Mouse (Mus musculus) hindbrain, embryonic 15.5 days (tissue): ENCODE results near the gene Faap20. TPM values are rescaled to one million over a fixed set of nuclear protein-coding genes. Genes with fewer than 3 reads are reported as not detected.

Source experiments
- ATAC-seq: fragments of 200-750 bp; cut with Nextera tagmentation; 2 replicates; pipeline ENCODE4 v1.8.0; 2017; ENCODE audit warnings: low read depth, moderate number of reproducible peaks, moderate TSS enrichment; ENCODE audit not compliant: low FRiP score
- H3K27ac ChIP-seq: fragments of 300-500 bp; sonication (generic); replicated peaks from 2 replicates; pipeline ENCODE4 v1.5.1; 2015; ENCODE audit warnings: mild to moderate bottlenecking, inconsistent platforms
- H3K27me3 ChIP-seq: fragments of 300-500 bp; sonication (generic); 2 replicates; pipeline ENCODE4 v1.6.1; 2015; ENCODE audit warnings: control low read depth, inconsistent platforms
- H3K36me3 ChIP-seq: fragments of 300-500 bp; sonication (generic); 2 replicates; pipeline ENCODE4 v1.6.1; 2015; ENCODE audit warnings: control low read depth, inconsistent platforms
- H3K4me1 ChIP-seq: fragments of 300-500 bp; sonication (generic); replicated peaks from 2 replicates; pipeline ENCODE4 v1.6.1; 2015; ENCODE audit warnings: control low read depth, inconsistent platforms
- H3K4me2 ChIP-seq: fragments of 300-500 bp; sonication (generic); 2 replicates; pipeline ENCODE4 v1.6.1; 2015; ENCODE audit warnings: moderate library complexity, mild to moderate bottlenecking, inconsistent platforms
- H3K4me3 ChIP-seq: fragments of 300-500 bp; sonication (generic); 2 replicates; pipeline ENCODE4 v1.5.1; 2015; ENCODE audit warnings: mild to moderate bottlenecking, inconsistent platforms
- H3K9ac ChIP-seq: fragments of 300-500 bp; sonication (generic); 2 replicates; pipeline ENCODE4 v1.6.1; 2015; ENCODE audit warnings: inconsistent platforms
- H3K9me3 ChIP-seq: fragments of 300-500 bp; sonication (generic); 2 replicates; pipeline ENCODE4 v1.6.1; 2016; ENCODE audit warnings: control low read depth, inconsistent platforms
- WGBS: fragments of 180-500 bp; shearing (Covaris S2); methylation state at CpG from one replicate; pipeline ENCODE4 v1.1.7; 2015; 5-methylcytosine and 5-hydroxymethylcytosine counted together
- polyA plus RNA-seq: library from polyadenylated mRNA; unstranded; fragments of >200 nt; fragmentation: Nextera tagmentation; extraction: Ambion mirVana; gene quantifications from 2 replicates; pipeline ENCODE4 v1.2.1, GENCODE M21; 2015

Faap20 gene
- polyA plus RNA-seq: 73.8 and 75.7 TPM in 2 replicates

DNA sequence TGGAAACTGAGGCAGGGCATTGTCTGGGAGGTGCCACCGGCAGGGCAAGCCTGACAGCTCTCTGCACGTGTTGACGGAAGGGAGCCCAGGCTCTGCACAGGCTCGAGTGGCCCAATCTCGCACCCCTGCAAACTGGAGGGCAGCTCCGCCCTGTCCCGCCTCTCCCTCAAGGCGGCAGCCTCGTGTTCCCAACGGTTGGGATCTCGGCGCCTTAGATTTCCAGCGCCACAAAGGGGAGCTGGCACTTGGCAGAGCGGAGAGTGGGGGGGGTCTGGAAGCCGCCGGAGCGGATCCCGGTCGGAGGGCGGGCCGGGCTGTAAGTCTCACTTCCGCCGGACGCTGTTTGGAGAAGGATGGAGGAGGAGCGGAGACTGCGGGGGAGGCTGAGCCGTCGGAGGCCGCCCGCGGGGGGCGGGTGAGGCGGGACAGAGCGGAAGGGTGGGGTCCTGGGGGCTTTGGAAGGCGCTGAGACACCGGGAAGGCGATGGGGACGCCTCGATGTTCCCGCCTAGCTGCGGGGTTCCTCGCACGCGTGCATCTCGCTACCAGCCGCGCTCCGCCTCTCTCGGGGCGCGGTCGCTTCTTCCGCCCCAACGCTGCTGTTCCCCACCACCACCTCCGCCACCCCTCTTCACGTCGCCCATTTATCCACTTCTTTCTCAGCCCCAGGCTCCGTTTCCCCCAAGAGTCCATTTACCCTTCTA is at the start of gene Faap20:
TSS of gene Faap20 (plus strand) at position 155 of the 704 bp plus-strand sequence.
- H3K4me1 ChIP-seq: peaks cover 48% of the 10 kb centered on the region
- peak within 1 kb of the TSS; percentile 75 for H3K9ac ChIP-seq
- peak within 1 kb of the TSS; percentile 85 for H3K4me2 ChIP-seq
- peak within 1 kb of the TSS; percentile 58 for H3K4me3 ChIP-seq
- 0% methylated on average over 40 of the region's 58 CpGs for WGBS
- H3K9me3 ChIP-seq: no peaks in the 10 kb centered on the region
- no peaks in the 10 kb centered on the region for H3K27me3 ChIP-seq
- H3K27ac ChIP-seq: peak within 1 kb of the TSS; percentile 99
- no peaks in the 10 kb centered on the region for H3K36me3 ChIP-seq
- peak; percentile 89 for ATAC-seq

DNA sequence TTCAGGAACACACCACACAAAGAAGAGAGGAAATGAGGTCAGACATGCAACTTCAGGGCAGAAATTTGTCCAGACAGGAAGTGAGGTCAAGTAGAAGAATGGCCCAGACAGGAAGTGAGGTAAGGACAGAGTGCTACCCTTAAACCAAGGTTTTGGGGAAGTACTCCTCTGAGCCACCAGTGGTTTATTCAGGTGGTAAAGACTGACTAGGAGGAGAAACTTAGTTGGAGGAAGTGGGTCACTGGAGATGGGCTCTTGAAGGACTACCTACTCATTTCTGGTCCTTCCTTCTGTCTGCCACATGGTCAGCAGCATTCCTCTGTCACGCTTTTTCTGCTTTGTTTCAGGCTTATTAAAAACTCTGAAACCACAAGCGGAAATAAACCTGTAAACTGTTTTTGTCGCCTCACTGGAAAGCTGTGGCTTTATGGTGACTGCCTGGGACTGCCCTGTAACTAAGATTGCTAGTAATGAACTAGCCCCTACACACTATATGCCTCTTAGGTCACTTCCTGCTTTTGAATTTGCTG is 48.7 kb upstream of the Faap20 start:
- H3K4me3 ChIP-seq: no peak overlapping the region
- H3K9me3 ChIP-seq: no peaks in the 10 kb centered on the region
- no peaks in the 10 kb centered on the region for H3K27me3 ChIP-seq
- H3K9ac ChIP-seq: no peak overlapping the region
- 88% methylated on average over 3 of the region's 3 CpGs for WGBS
- no peak for ATAC-seq
- H3K4me2 ChIP-seq: no peak overlapping the region
- H3K4me1 ChIP-seq: peaks cover 72% of the 10 kb centered on the region
- 0 out of 2 replicates have a peak overlapping the region, but pooled peaks have one; percentile 1 for H3K27ac ChIP-seq
- no peaks in the 10 kb centered on the region for H3K36me3 ChIP-seq

- H3K36me3 ChIP-seq: no peaks in the 10 kb centered on the region
- peaks cover 70% of the 10 kb centered on the region for H3K4me1 ChIP-seq
- H3K27me3 ChIP-seq: no peaks in the 10 kb centered on the region
- H3K4me2 ChIP-seq: no peak overlapping the region
- no peak for ATAC-seq
- H3K27ac ChIP-seq: no peak overlapping the region
- H3K9me3 ChIP-seq: no peaks in the 10 kb centered on the region
- WGBS: 89% methylated on average over 7 of the region's 7 CpGs
- H3K4me3 ChIP-seq: no peak overlapping the region
- no peak overlapping the region for H3K9ac ChIP-seq
These were observed 47.8 kb upstream of the Faap20 start for GRCm38 (mm10) chr4:155201764-155202163.

- no peaks in the 10 kb centered on the region for H3K27me3 ChIP-seq
- no peak overlapping the region for H3K9ac ChIP-seq
- no peak overlapping the region for H3K4me3 ChIP-seq
- 56% methylated on average over 6 of the region's 6 CpGs for WGBS
- no peak overlapping the region for H3K27ac ChIP-seq
- H3K9me3 ChIP-seq: no peaks in the 10 kb centered on the region
- no peaks in the 10 kb centered on the region for H3K36me3 ChIP-seq
- ATAC-seq: no peak
- H3K4me1 ChIP-seq: peaks cover 68% of the 10 kb centered on the region
- H3K4me2 ChIP-seq: no peak overlapping the region
These were observed 43.7 kb upstream of the Faap20 start for GRCm38 (mm10) chr4:155205919-155206318.

DNA sequence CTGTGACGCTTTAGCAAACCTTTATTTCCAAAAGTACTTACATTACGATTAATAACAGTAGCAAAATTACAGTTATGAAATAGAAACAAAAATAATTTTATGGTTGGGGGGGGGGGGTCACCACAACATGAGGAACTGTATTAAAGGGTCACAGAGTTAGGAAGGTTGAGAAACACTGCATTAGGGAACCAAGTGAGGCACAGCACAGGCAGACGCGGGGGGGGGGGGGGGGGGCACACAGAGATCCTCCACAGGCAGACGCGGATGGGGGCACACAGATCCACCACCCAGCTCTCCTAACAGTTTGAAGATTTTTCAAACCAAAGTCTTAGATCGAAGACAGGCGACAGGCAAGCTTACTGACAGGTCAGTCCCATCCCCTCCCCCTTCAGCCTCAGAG is 43.1 kb upstream of the Faap20 start:
- H3K9me3 ChIP-seq: no peaks in the 10 kb centered on the region
- no peaks in the 10 kb centered on the region for H3K36me3 ChIP-seq
- no peak overlapping the region for H3K4me3 ChIP-seq
- no peak overlapping the region for H3K9ac ChIP-seq
- H3K4me2 ChIP-seq: no peak overlapping the region
- no peaks in the 10 kb centered on the region for H3K27me3 ChIP-seq
- no peak for ATAC-seq
- 84% methylated on average over 7 of the region's 8 CpGs for WGBS
- H3K27ac ChIP-seq: no peak overlapping the region
- H3K4me1 ChIP-seq: peaks cover 65% of the 10 kb centered on the region

DNA sequence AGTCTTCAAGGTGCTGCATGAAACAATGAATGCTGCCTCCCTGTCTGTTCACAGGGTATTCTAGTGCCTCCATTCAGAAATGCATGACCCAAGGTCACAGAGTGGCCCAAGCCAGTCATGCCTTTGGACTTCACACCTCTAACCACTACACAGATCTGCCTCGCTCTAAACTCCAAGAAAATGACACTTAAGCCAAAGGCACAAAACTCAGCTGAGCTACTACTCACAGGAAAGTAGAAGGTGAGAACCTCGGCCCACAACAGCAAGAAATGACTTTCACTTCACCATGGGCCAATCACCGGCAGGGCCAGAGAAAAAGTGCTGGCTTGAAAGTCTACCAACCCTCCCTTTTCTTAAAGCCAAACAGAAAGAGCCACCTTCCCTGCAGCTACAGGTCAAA is 41.8 kb upstream of the Faap20 start:
- no peak for ATAC-seq
- Histone ChIP-seq H3K4me3 (no peak overlapping the region), H3K4me2 (no peak overlapping the region; the same call in 1 of the 2 replicates), H3K4me1 (peaks cover 66% of the 10 kb centered on the region), H3K27ac (no peak overlapping the region; the same call in 1 of the 2 replicates), H3K27me3 (no peaks in the 10 kb centered on the region), H3K9ac (no peak overlapping the region), H3K9me3 (no peaks in the 10 kb centered on the region), H3K36me3 (no peaks in the 10 kb centered on the region)
- 56% methylated on average over 3 of the region's 3 CpGs for WGBS

DNA sequence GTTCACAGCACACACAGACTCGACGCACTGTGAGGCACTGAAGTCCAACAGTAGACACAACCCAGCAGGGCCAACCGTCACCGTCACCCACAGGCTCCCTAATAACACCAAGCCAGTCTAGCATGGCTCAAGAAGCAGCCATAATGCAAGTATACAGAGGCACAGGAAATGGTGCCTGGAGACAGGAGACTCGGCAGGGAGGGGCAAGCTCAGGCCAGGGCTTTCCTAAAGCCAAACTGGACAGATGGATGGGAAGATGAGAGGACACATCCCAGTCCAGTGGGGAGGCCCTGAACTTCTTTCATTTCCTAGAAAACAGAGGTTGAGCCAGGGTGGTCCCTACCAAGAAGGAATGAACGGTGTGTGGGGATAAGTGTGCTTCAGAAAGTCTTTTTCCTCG is 41.0 kb upstream of the Faap20 start:
- WGBS: 43% methylated on average over 7 of the region's 7 CpGs
- Histone ChIP-seq H3K9me3 (no peaks in the 10 kb centered on the region), H3K36me3 (no peaks in the 10 kb centered on the region), H3K27me3 (no peaks in the 10 kb centered on the region), H3K9ac (no peak overlapping the region), H3K27ac (no peak overlapping the region), H3K4me2 (no peak overlapping the region), H3K4me1 (peaks cover 68% of the 10 kb centered on the region), H3K4me3 (no peak overlapping the region)
- no peak for ATAC-seq

- Histone ChIP-seq H3K27ac (no peak overlapping the region), H3K9me3 (no peaks in the 10 kb centered on the region), H3K9ac (no peak overlapping the region), H3K4me3 (no peak overlapping the region), H3K4me2 (no peak overlapping the region), H3K4me1 (peaks cover 72% of the 10 kb centered on the region), H3K27me3 (no peaks in the 10 kb centered on the region), H3K36me3 (no peaks in the 10 kb centered on the region)
- no peak for ATAC-seq
These were observed 40.5 kb upstream of the Faap20 start for GRCm38 (mm10) chr4:155209079-155209478.

- H3K36me3 ChIP-seq: no peaks in the 10 kb centered on the region
- H3K27me3 ChIP-seq: no peaks in the 10 kb centered on the region
- no peak overlapping the region for H3K9ac ChIP-seq
- peaks cover 76% of the 10 kb centered on the region for H3K4me1 ChIP-seq
- H3K4me2 ChIP-seq: no peak overlapping the region
- ATAC-seq: no peak
- H3K27ac ChIP-seq: no peak overlapping the region
- WGBS: 90% methylated on average over 5 of the region's 5 CpGs
- H3K4me3 ChIP-seq: no peak overlapping the region
- H3K9me3 ChIP-seq: no peaks in the 10 kb centered on the region
These were observed 40.1 kb upstream of the Faap20 start for GRCm38 (mm10) chr4:155209494-155209893.

DNA sequence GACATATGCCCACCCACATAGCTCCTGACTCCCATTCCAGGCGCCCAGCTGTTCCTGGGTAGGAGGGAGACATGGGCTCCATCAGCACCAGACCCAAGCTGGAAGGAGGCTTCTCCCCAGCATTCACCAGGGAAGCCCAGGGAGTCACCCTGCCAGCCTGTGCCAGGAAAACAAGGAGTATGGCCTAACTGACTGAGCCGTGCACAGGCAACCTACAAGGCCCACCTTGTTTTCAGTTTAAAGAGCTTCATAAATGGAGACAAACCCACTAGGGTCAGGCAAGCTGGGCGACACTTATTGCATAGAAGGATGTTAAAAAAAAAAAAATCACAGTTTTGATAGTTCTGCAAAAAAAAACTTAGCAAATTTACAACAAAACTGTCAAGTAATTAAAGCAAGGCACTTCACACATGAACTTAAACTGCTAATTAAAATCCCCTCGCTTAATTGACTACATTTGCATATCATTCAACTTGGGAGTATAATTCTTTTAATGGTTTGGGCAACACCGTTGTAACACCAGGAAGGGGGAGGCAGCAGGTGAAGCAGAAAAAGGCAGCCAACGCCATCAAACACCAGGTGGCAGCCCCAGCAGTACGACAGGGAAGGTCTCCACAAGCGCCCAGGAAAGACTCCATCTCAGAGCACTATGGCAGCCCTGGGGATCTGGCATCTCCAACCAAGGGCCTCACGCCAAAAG is 36.4 kb upstream of the Faap20 start:
- no peak overlapping the region for H3K4me3 ChIP-seq
- peak overlapping the region; percentile 9; the same call in 1 of the 2 replicates for H3K4me2 ChIP-seq
- no peaks in the 10 kb centered on the region for H3K27me3 ChIP-seq
- H3K9me3 ChIP-seq: no peaks in the 10 kb centered on the region
- H3K4me1 ChIP-seq: peaks cover 85% of the 10 kb centered on the region
- peak; percentile 44; the same call in 1 of the 2 replicates for ATAC-seq
- H3K36me3 ChIP-seq: no peaks in the 10 kb centered on the region
- 35% methylated on average over 9 of the region's 9 CpGs for WGBS
- H3K9ac ChIP-seq: no peak overlapping the region
- peak overlapping the region; percentile 32 for H3K27ac ChIP-seq

DNA sequence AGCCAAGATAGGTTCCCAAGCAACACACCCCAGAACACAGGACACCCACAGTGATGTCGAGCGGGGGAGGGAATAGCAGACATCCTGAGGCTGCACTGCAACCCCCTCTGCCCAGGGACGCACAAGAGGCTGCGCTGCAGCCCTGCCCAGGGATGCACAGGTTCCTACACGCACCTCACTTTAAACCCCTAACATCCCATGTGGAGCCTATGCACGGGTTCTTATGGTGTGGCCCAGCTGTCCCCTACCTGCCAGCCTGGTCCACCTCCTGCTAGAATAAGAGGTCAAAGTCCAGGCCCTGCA is 35.9 kb upstream of the Faap20 start:
- H3K9ac ChIP-seq: no peak overlapping the region; the same call in 1 of the 2 replicates
- no peaks in the 10 kb centered on the region for H3K36me3 ChIP-seq
- no peaks in the 10 kb centered on the region for H3K27me3 ChIP-seq
- peak; percentile 12; the same call in 1 of the 2 replicates for ATAC-seq
- no peaks in the 10 kb centered on the region for H3K9me3 ChIP-seq
- 57% methylated on average over 6 of the region's 6 CpGs for WGBS
- peak overlapping the region; percentile 9; the same call in 1 of the 2 replicates for H3K4me2 ChIP-seq
- peak overlapping the region; percentile 32 for H3K27ac ChIP-seq
- H3K4me3 ChIP-seq: no peak overlapping the region
- peaks cover 85% of the 10 kb centered on the region for H3K4me1 ChIP-seq

DNA sequence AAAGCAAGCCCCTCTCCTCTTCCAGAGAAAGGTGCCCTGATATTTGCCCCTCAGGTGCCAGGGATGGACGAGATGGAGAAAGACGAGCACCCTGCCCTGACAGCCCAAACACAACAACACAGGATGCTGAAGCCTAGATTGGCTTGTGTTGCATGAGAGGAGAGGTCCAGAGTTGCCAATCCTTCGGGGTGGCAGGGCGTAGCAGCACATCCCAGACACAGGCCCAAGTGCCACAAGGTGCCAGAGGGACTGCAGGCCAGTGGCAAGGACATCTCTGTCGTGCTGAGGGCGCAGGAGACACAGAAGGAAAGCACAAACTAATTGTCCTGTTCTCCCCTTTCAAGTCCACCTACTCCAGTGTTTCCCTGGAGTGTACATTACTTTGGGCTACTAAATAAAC is 35.4 kb upstream of the Faap20 start:
- Histone ChIP-seq H3K4me1 (peaks cover 85% of the 10 kb centered on the region), H3K4me2 (0 out of 2 replicates have a peak overlapping the region, but pooled peaks have one; percentile 25), H3K27me3 (no peaks in the 10 kb centered on the region), H3K9me3 (no peaks in the 10 kb centered on the region), H3K27ac (peak overlapping the region; percentile 32; the same call in 1 of the 2 replicates), H3K4me3 (no peak overlapping the region), H3K9ac (no peak overlapping the region; the same call in 1 of the 2 replicates), H3K36me3 (no peaks in the 10 kb centered on the region)
- ATAC-seq: no peak
- 62% methylated on average over 6 of the region's 6 CpGs for WGBS
